Mouse (Mus musculus): ENCODE data around the gene Cpsf6. TPM values are rescaled to one million over a fixed set of nuclear protein-coding genes. Genes with fewer than 3 reads are reported as not detected.

Cpsf6 gene
- total and polyA plus RNA-seq, 2 experiments from 2014 or later = 82.0 to 127 TPM

GRCm38 (mm10) chr10:117405526-117406282 lies 25.9 kb upstream of the Cpsf6 start:
- H3K4me2 ChIP-seq (ENCODE audit: low read depth, low read length) = no peak overlapping the region
- DNase-seq (ENCODE audit: low spot score) = no peak
- H3K9me3 ChIP-seq (ENCODE audit: low read length) = no peaks in the 10 kb centered on the region
- 82% methylated on average over 6 of the region's 6 CpGs for WGBS
- no peaks in the 10 kb centered on the region for H3K27me3 ChIP-seq (ENCODE audit: insufficient read depth, low read length)
- no peak for TF ChIP-seq CTCF (IDR thresholded peaks at IDR 0.05; ENCODE audit: low read depth)
- H3K4me1 ChIP-seq (ENCODE audit: insufficient read depth, low read length) = no peaks in the 10 kb centered on the region
- H3K4me3 ChIP-seq (ENCODE audit: low read length) = no peak overlapping the region
- no peaks in the 10 kb centered on the region for H3K36me3 ChIP-seq (ENCODE audit: insufficient read depth, low read length)
- no peak for ATAC-seq
- no peak overlapping the region for H3K27ac ChIP-seq
- no peak overlapping the region for H3K9ac ChIP-seq (replicated peaks; ENCODE audit: low read length)

GRCm38 (mm10) chr10:117404384-117404783 lies 24.6 kb upstream of the Cpsf6 start:
- no peak for TF ChIP-seq CTCF (IDR thresholded peaks at IDR 0.05; ENCODE audit: low read depth)
- H3K9me3 ChIP-seq (ENCODE audit: low read length) = no peaks in the 10 kb centered on the region
- no peaks in the 10 kb centered on the region for H3K27me3 ChIP-seq (ENCODE audit: insufficient read depth, low read length)
- H3K4me2 ChIP-seq (ENCODE audit: low read depth, low read length) = no peak overlapping the region
- no peak overlapping the region for H3K9ac ChIP-seq (replicated peaks; ENCODE audit: low read length)
- no peak overlapping the region for H3K27ac ChIP-seq
- H3K4me3 ChIP-seq (ENCODE audit: low read length) = no peak overlapping the region
- ATAC-seq (no peak), DNase-seq (ENCODE audit: low spot score) (no peak)
- 94% methylated on average over 6 of the region's 6 CpGs for WGBS
- no peaks in the 10 kb centered on the region for H3K36me3 ChIP-seq (ENCODE audit: insufficient read depth, low read length)
- no peaks in the 10 kb centered on the region for H3K4me1 ChIP-seq (ENCODE audit: insufficient read depth, low read length)

GRCm38 (mm10) chr10:117403344-117403953 lies 23.6 kb upstream of the Cpsf6 start:
- H3K36me3 ChIP-seq (ENCODE audit: insufficient read depth, low read length) = no peaks in the 10 kb centered on the region
- H3K4me1 ChIP-seq (ENCODE audit: insufficient read depth, low read length) = no peaks in the 10 kb centered on the region
- 0 out of 2 replicates have a peak overlapping the region, but pooled peaks have one; percentile 5 for H3K4me2 ChIP-seq (ENCODE audit: low read depth, low read length)
- no peak overlapping the region for H3K4me3 ChIP-seq (ENCODE audit: low read length)
- no peaks in the 10 kb centered on the region for H3K27me3 ChIP-seq (ENCODE audit: insufficient read depth, low read length)
- WGBS = 44% methylated on average over 15 of the region's 15 CpGs
- H3K9me3 ChIP-seq (ENCODE audit: low read length) = no peaks in the 10 kb centered on the region
- DNase-seq (ENCODE audit: low spot score) (peak; percentile 14), ATAC-seq (no peak)
- H3K9ac ChIP-seq (replicated peaks; ENCODE audit: low read length) = no peak overlapping the region
- no peak overlapping the region for H3K27ac ChIP-seq
- no peak for TF ChIP-seq CTCF (IDR thresholded peaks at IDR 0.05; ENCODE audit: low read depth)

GRCm38 (mm10) chr10:117402403-117403333 lies 22.9 kb upstream of the Cpsf6 start:
- H3K4me2 ChIP-seq (ENCODE audit: low read depth, low read length) = no peak overlapping the region

GRCm38 (mm10) chr10:117401364-117401763 lies 21.5 kb upstream of the Cpsf6 start:
- H3K4me1 ChIP-seq (ENCODE audit: insufficient read depth, low read length) = no peaks in the 10 kb centered on the region
- H3K9ac ChIP-seq (replicated peaks; ENCODE audit: low read length) = no peak overlapping the region
- WGBS = 89% methylated on average over 4 of the region's 4 CpGs
- no peak overlapping the region for H3K4me2 ChIP-seq (ENCODE audit: low read depth, low read length)
- H3K27ac ChIP-seq = no peak overlapping the region
- no peak for ATAC-seq
- H3K36me3 ChIP-seq (ENCODE audit: insufficient read depth, low read length) = no peaks in the 10 kb centered on the region
- no peak overlapping the region for H3K4me3 ChIP-seq (ENCODE audit: low read length)
- DNase-seq (ENCODE audit: low spot score) = no peak
- no peak for TF ChIP-seq CTCF (IDR thresholded peaks at IDR 0.05; ENCODE audit: low read depth)
- no peaks in the 10 kb centered on the region for H3K27me3 ChIP-seq (ENCODE audit: insufficient read depth, low read length)
- H3K9me3 ChIP-seq (ENCODE audit: low read length) = no peaks in the 10 kb centered on the region

More at GRCm38 (mm10) chr10:117402403-117403333, 22.9 kb upstream of the Cpsf6 start:
- 69% methylated on average over 20 of the region's 20 CpGs for WGBS
- DNase-seq (ENCODE audit: low spot score) (peak; percentile 55), ATAC-seq (no peak)
- Histone ChIP-seq H3K27ac (no peak overlapping the region), H3K36me3 (ENCODE audit: insufficient read depth, low read length) (no peaks in the 10 kb centered on the region), H3K4me3 (ENCODE audit: low read length) (no peak overlapping the region), H3K9me3 (ENCODE audit: low read length) (no peaks in the 10 kb centered on the region), H3K4me1 (ENCODE audit: insufficient read depth, low read length) (no peaks in the 10 kb centered on the region), H3K9ac (replicated peaks; ENCODE audit: low read length) (no peak overlapping the region), H3K27me3 (ENCODE audit: insufficient read depth, low read length) (no peaks in the 10 kb centered on the region)
- peak; percentile 74 for TF ChIP-seq CTCF (IDR thresholded peaks at IDR 0.05; ENCODE audit: low read depth)

GRCm38 (mm10) chr10:117400246-117400954 lies 20.6 kb upstream of the Cpsf6 start:
- Histone ChIP-seq H3K36me3 (ENCODE audit: insufficient read depth, low read length) (no peaks in the 10 kb centered on the region), H3K9ac (replicated peaks; ENCODE audit: low read length) (no peak overlapping the region), H3K9me3 (ENCODE audit: low read length) (no peaks in the 10 kb centered on the region), H3K4me3 (ENCODE audit: low read length) (no peak overlapping the region), H3K4me2 (ENCODE audit: low read depth, low read length) (no peak overlapping the region), H3K4me1 (ENCODE audit: insufficient read depth, low read length) (no peaks in the 10 kb centered on the region), H3K27ac (no peak overlapping the region), H3K27me3 (ENCODE audit: insufficient read depth, low read length) (no peaks in the 10 kb centered on the region)
- 86% methylated on average over 4 of the region's 4 CpGs for WGBS
- no peak for TF ChIP-seq CTCF (IDR thresholded peaks at IDR 0.05; ENCODE audit: low read depth)
- DNase-seq (ENCODE audit: low spot score) (no peak), ATAC-seq (no peak)
